Mouse (Mus musculus): ENCODE measurements around the gene Inka1. TPM values are rescaled to one million over a fixed set of nuclear protein-coding genes. Genes with fewer than 3 reads are reported as not detected.
A peak's percentile ranks its signal among the peaks of the same experiment; 100 is the strongest.

Inka1 gene
- total and polyA plus RNA-seq, 3 experiments = 25.2 to 30.2 (median 28.0) TPM

- dilution Hi-C loops (cut with MboI; ENCODE audit: extremely low pct_ligation_motif_present, extremely low pct_unique_long_range_greater_than_20kb, low sequenced_read_pairs) = no loop called here
- no peak for DNase-seq (ENCODE audit: extremely low read depth)
- Histone ChIP-seq H3K27ac (ENCODE audit: insufficient read depth, low read depth) (peak overlapping the region; percentile 78), H3K4me1 (ENCODE audit: control insufficient read depth in 1 of 2, insufficient read depth in 2 of 2) (peaks cover 25 to 60% of the 10 kb centered on the region in 2 experiments), H3K9ac (ENCODE audit: insufficient read depth, low read depth) (no peak overlapping the region; the same call in 1 of the 2 replicates), H3K4me3 (replicated peaks in 1 of 3; ENCODE audit: low read depth in 2 of 3, low read length in 2 of 3, poor library complexity in 1 of 3) (peak overlapping the region; percentile 72 to 92 (median 81)), H3K4me2 (ENCODE audit: insufficient read depth, low read depth, poor library complexity, severe bottlenecking) (peak overlapping the region; percentile 27), H3K27me3 (replicated peaks) (no peaks in the 10 kb centered on the region), H3K36me3 (replicated peaks in 1 of 2; ENCODE audit: control insufficient read depth in 1 of 2, insufficient read depth in 1 of 2, low read length in 1 of 2) (peaks cover 46 to 56% of the 10 kb centered on the region in 2 experiments), H3K9me3 (replicated peaks; ENCODE audit: low read length) (no peaks in the 10 kb centered on the region), H3K79me2 (replicated peaks; ENCODE audit: control insufficient read depth, extremely low read depth, insufficient read depth, poor library complexity, severe bottlenecking) (no peaks in the 10 kb centered on the region)
- in situ Hi-C loops (cut with MboI; ENCODE audit: low pct_ligation_motif_present, low pct_unique_long_range_greater_than_20kb, low sequenced_read_pairs) = no loop called here
- TF ChIP-seq JUN (IDR thresholded peaks at IDR 0.05; ENCODE audit: insufficient read depth, low read depth, low read length) (no peak), ZMIZ1 (IDR thresholded peaks at IDR 0.05; ENCODE audit: low read depth, low read length) (0 out of 2 replicates have a peak, but pooled peaks have one; percentile 35), POLR2AphosphoS2 (IDR thresholded peaks at IDR 0.05; ENCODE audit: low read depth, low read length) (no peak), NRF1 (IDR thresholded peaks at IDR 0.05; ENCODE audit: low read depth, low read length) (no peak), MAX (IDR thresholded peaks at IDR 0.05; ENCODE audit: low read length) (no peak), PAX5 (IDR thresholded peaks at IDR 0.05; ENCODE audit: low read length) (no peak), UBTF (IDR thresholded peaks at IDR 0.05; ENCODE audit: low read depth, low read length) (no peak), ZKSCAN1 (IDR thresholded peaks at IDR 0.05; ENCODE audit: borderline replicate concordance, low read depth, low read length) (no peak)
Measured at GRCm38 (mm10) chr9:107984052-107984753, 1.5 kb downstream of the Inka1 start.

DNA sequence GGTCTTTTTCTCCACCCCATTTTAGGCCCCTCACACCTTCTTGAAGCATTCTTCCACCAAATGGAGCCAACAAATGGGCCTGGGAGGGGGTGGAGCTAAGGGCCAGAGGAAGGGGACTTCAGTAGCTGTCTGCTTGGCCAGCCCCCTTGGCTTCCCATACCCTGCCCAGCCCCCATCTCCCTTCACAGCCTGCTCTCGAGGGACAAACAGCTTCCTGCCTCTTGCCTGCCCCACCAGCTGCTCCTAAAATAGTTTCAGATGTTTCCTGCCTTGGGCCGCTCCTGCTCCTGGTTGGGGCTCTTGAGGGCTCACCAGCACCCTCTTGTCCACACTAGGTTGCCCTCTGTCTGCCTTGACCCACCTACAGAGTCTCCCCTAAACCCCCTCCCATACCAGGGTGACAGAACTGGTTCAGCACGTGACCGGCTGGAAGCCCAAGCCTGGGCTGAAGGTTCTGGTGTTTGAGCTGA lies 2.2 kb downstream of the Inka1 start:
- DNase-seq (ENCODE audit: extremely low read depth) = peak; percentile 74
- peak overlapping the region; percentile 4; the same call in 1 of the 2 replicates for H3K4me2 ChIP-seq (ENCODE audit: insufficient read depth, low read depth, poor library complexity, severe bottlenecking)
- no peaks in the 10 kb centered on the region for H3K9me3 ChIP-seq (replicated peaks; ENCODE audit: low read length)
- in situ Hi-C loops (cut with MboI; ENCODE audit: low pct_ligation_motif_present, low pct_unique_long_range_greater_than_20kb, low sequenced_read_pairs) (no loop called here), dilution Hi-C loops (cut with MboI; ENCODE audit: extremely low pct_ligation_motif_present, extremely low pct_unique_long_range_greater_than_20kb, low sequenced_read_pairs) (no loop called here)
- H3K9ac ChIP-seq (ENCODE audit: insufficient read depth, low read depth) = no peak overlapping the region
- H3K4me1 ChIP-seq (ENCODE audit: control insufficient read depth in 1 of 2, insufficient read depth in 2 of 2) = peaks cover 25 to 60% of the 10 kb centered on the region in 2 experiments
- peak overlapping the region; percentile 78 for H3K27ac ChIP-seq (ENCODE audit: insufficient read depth, low read depth)
- peaks cover 53 to 64% of the 10 kb centered on the region in 2 experiments for H3K36me3 ChIP-seq (replicated peaks in 1 of 2; ENCODE audit: control insufficient read depth in 1 of 2, insufficient read depth in 1 of 2, low read length in 1 of 2)
- H3K79me2 ChIP-seq (replicated peaks; ENCODE audit: control insufficient read depth, extremely low read depth, insufficient read depth, poor library complexity, severe bottlenecking) = no peaks in the 10 kb centered on the region
- TF ChIP-seq ELF1 (IDR thresholded peaks at IDR 0.05; ENCODE audit: low read depth, low read length) (no peak), MAZ (IDR thresholded peaks at IDR 0.05; ENCODE audit: low read depth, low read length) (peak; percentile 35; the same call in 1 of the 2 replicates), E2F4 (IDR thresholded peaks at IDR 0.05; ENCODE audit: insufficient replicate concordance, low read depth, low read length) (no peak), MEF2A (IDR thresholded peaks at IDR 0.05; ENCODE audit: borderline replicate concordance, low read depth, low read length) (peak; percentile 90), UBTF (IDR thresholded peaks at IDR 0.05; ENCODE audit: low read depth, low read length) (no peak), BHLHE40 (IDR thresholded peaks at IDR 0.05; ENCODE audit: low read depth, low read length) (peak; percentile 79), ETS1 (conservative IDR thresholded peaks at IDR 0.05; ENCODE audit: low read depth, low read length) (peak; percentile 54), MXI1 (IDR thresholded peaks at IDR 0.05; ENCODE audit: low read depth, low read length) (no peak), USF1 (IDR thresholded peaks at IDR 0.05; ENCODE audit: low read depth, low read length) (peak; percentile 65), MAX (IDR thresholded peaks at IDR 0.05; ENCODE audit: low read length) (no peak), CHD1 (IDR thresholded peaks at IDR 0.05; ENCODE audit: low read depth, low read length) (no peak)
- H3K4me3 ChIP-seq (replicated peaks in 1 of 3; ENCODE audit: low read depth in 2 of 3, low read length in 2 of 3, poor library complexity in 1 of 3) = peak overlapping the region in 1 of 3 experiments; percentile 12
- no peaks in the 10 kb centered on the region for H3K27me3 ChIP-seq (replicated peaks)

Measured in CH12.LX (cell line).